Mouse (Mus musculus) neural tube, embryonic 15.5 days (tissue): ENCODE measurements around the gene Iqcf1. TPM values are rescaled to one million over a fixed set of nuclear protein-coding genes. Genes with fewer than 3 reads are reported as not detected.

Experiments
- ATAC-seq: fragments of 200-750 bp; cut with Nextera tagmentation; 2 replicates; pipeline ENCODE4 v1.8.0; 2017; ENCODE audit warnings: mild to moderate bottlenecking, moderate TSS enrichment, moderate library complexity; ENCODE audit not compliant: low FRiP score
- H3K27ac ChIP-seq: fragments of 300-500 bp; sonication (generic); replicated peaks from 2 replicates; pipeline ENCODE4 v1.5.1; 2015; ENCODE audit warnings: mild to moderate bottlenecking, inconsistent platforms
- H3K27me3 ChIP-seq: fragments of 300-500 bp; sonication (generic); replicated peaks from 2 replicates; pipeline ENCODE4 v1.6.1; 2015; ENCODE audit warnings: inconsistent platforms
- H3K36me3 ChIP-seq: fragments of 300-500 bp; sonication (generic); 2 replicates; pipeline ENCODE4 v1.6.1; 2015; ENCODE audit warnings: inconsistent platforms
- H3K4me1 ChIP-seq: fragments of 300-500 bp; sonication (generic); 2 replicates; pipeline ENCODE4 v1.6.1; 2015; ENCODE audit warnings: inconsistent platforms
- H3K4me2 ChIP-seq: fragments of 300-500 bp; sonication (generic); 2 replicates; pipeline ENCODE4 v1.6.1; 2015; ENCODE audit warnings: inconsistent platforms, mild to moderate bottlenecking, moderate library complexity
- H3K4me3 ChIP-seq: fragments of 300-500 bp; sonication (generic); replicated peaks from 2 replicates; pipeline ENCODE4 v1.5.1; 2015; ENCODE audit warnings: mild to moderate bottlenecking, inconsistent platforms
- H3K9ac ChIP-seq: fragments of 300-500 bp; sonication (generic); replicated peaks from 2 replicates; pipeline ENCODE4 v1.6.1; 2015; ENCODE audit warnings: mild to moderate bottlenecking, inconsistent platforms
- H3K9me3 ChIP-seq: fragments of 300-500 bp; sonication (generic); replicated peaks from 2 replicates; pipeline ENCODE4 v1.6.1; 2016; ENCODE audit warnings: inconsistent platforms
- WGBS: fragments of 180-500 bp; shearing (Covaris S2); methylation state at CpG from one replicate; pipeline ENCODE4 v1.1.7; 2015; ENCODE audit warnings: mixed read lengths; 5-methylcytosine and 5-hydroxymethylcytosine counted together
- polyA plus RNA-seq: library from polyadenylated mRNA; unstranded; fragments of >200 nt; fragmentation: Nextera tagmentation; extraction: Ambion mirVana; gene quantifications from 2 replicates; pipeline ENCODE4 v1.2.1, GENCODE M21; 2015

Gene Iqcf1
- polyA plus RNA-seq: not detected in 2 replicates

GRCm38 (mm10) chr9:106499667-106500066, at the start of gene Iqcf1:
Iqcf1 (plus strand) TSS chr9:106499967.
- H3K27ac ChIP-seq: no peak within 1 kb of the TSS
- 94% methylated on average over 6 of the region's 6 CpGs for WGBS
- H3K9me3 ChIP-seq: no peaks in the 10 kb centered on the region
- no peak within 1 kb of the TSS for H3K9ac ChIP-seq
- H3K36me3 ChIP-seq: no peaks in the 10 kb centered on the region
- ATAC-seq: no peak
- no peak within 1 kb of the TSS for H3K4me2 ChIP-seq
- H3K4me3 ChIP-seq: no peak within 1 kb of the TSS
- H3K27me3 ChIP-seq: no peaks in the 10 kb centered on the region
- H3K4me1 ChIP-seq: no peaks in the 10 kb centered on the region

GRCm38 (mm10) chr9:106450661-106451060, 49.1 kb upstream of the Iqcf1 start:
- Histone ChIP-seq H3K36me3 (no peaks in the 10 kb centered on the region), H3K9ac (no peak overlapping the region), H3K4me2 (no peak overlapping the region), H3K27ac (no peak overlapping the region), H3K4me3 (no peak overlapping the region), H3K27me3 (no peaks in the 10 kb centered on the region), H3K9me3 (no peaks in the 10 kb centered on the region), H3K4me1 (peaks cover 80% of the 10 kb centered on the region)
- ATAC-seq: no peak
- 19% methylated on average over 9 of the region's 9 CpGs for WGBS

DNA sequence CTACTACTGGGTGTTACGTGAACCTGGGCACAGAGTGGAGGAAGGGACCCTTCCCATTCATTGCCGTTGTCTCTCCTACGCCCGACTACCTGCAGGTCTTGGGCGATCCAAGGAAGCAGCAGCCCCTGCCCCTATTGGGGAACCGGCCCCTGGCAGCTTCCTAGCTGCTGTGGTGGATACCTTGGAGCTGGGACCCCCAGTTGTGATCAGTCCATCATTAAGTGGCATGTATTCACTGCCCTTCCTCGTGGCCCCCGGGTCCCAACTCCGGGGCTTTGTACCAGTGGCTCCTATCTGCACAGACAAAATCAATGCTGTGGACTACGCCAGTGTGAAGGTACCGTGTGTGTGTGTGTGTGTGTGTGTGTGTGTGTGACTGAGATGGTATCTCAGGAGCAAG, 48.5 kb upstream of the Iqcf1 start:
- no peaks in the 10 kb centered on the region for H3K9me3 ChIP-seq
- H3K36me3 ChIP-seq: no peaks in the 10 kb centered on the region
- 74% methylated on average over 11 of the region's 11 CpGs for WGBS
- no peak overlapping the region for H3K4me2 ChIP-seq
- no peak for ATAC-seq
- peaks cover 80% of the 10 kb centered on the region for H3K4me1 ChIP-seq
- H3K27me3 ChIP-seq: no peaks in the 10 kb centered on the region
- H3K9ac ChIP-seq: no peak overlapping the region
- no peak overlapping the region for H3K4me3 ChIP-seq
- H3K27ac ChIP-seq: no peak overlapping the region

DNA sequence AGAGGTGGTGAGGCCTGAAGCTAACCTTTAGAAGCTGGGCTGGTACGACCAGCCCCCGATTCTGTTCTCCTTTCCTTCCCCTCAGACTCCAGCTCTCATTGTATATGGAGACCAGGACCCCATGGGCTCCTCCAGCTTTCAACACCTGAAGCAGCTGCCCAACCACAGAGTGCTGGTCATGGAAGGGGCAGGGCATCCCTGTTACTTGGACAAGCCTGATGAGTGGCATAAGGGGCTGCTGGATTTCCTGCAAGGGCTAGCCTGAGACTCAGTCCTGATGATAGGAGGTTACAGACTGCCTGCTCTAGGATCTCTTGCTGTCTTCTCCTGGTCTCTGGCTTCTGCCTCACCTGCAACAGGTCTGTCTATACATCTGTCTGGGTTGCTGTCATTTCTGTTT, 47.9 kb upstream of the Iqcf1 start:
- H3K27ac ChIP-seq: no peak overlapping the region; the same call in 1 of the 2 replicates
- H3K4me2 ChIP-seq: no peak overlapping the region
- 63% methylated on average over 2 of the region's 2 CpGs for WGBS

GRCm38 (mm10) chr9:106452351-106452750, 47.4 kb upstream of the Iqcf1 start:
- peak overlapping the region; percentile 64; the same call in 1 of the 2 replicates for H3K4me3 ChIP-seq
- ATAC-seq: no peak
- peaks cover 81% of the 10 kb centered on the region for H3K4me1 ChIP-seq

More for the DNA sequence above, 47.9 kb upstream of the Iqcf1 start:
- H3K4me1 ChIP-seq: peaks cover 80% of the 10 kb centered on the region
- H3K4me3 ChIP-seq: no peak overlapping the region
- H3K9me3 ChIP-seq: no peaks in the 10 kb centered on the region
- no peak for ATAC-seq
- H3K27me3 ChIP-seq: no peaks in the 10 kb centered on the region
- H3K36me3 ChIP-seq: no peaks in the 10 kb centered on the region
- no peak overlapping the region for H3K9ac ChIP-seq

DNA sequence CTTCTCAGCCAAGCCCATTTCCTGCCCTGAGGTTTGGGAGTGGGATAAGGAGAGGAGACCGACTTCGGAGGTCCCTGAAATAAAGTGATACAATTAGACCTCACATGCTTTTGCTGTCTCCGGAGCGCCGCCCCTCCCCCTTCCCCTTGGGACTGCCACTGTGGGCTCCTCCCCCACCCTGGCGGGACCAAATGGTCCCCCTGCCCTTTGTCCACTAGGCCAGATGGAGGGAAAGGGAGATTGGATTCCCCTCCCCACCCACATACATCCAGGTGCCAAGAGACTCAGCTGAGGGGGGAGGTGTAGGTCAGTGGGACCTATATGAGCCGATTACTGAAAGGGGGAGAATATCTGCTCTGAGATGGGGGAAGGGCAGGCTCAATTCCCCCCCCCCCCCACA, 46.9 kb upstream of the Iqcf1 start:
- Histone ChIP-seq H3K4me3 (peak overlapping the region; percentile 64), H3K4me1 (peaks cover 81% of the 10 kb centered on the region), H3K4me2 (peak overlapping the region; percentile 87), H3K27me3 (no peaks in the 10 kb centered on the region), H3K9me3 (no peaks in the 10 kb centered on the region), H3K9ac (peak overlapping the region; percentile 73), H3K27ac (peak overlapping the region; percentile 90), H3K36me3 (no peaks in the 10 kb centered on the region)
- 0 out of 2 replicates have a peak, but pooled peaks have one; percentile 2 for ATAC-seq
- 0% methylated on average over 7 of the region's 7 CpGs for WGBS

More at GRCm38 (mm10) chr9:106452351-106452750, 47.4 kb upstream of the Iqcf1 start:
- Histone ChIP-seq H3K9me3 (no peaks in the 10 kb centered on the region), H3K27ac (peak overlapping the region; percentile 90), H3K4me2 (peak overlapping the region; percentile 87), H3K36me3 (no peaks in the 10 kb centered on the region), H3K9ac (no peak overlapping the region), H3K27me3 (no peaks in the 10 kb centered on the region)
- WGBS: 23% methylated on average over 6 of the region's 6 CpGs

GRCm38 (mm10) chr9:106453271-106454070, 46.3 kb upstream of the Iqcf1 start, which contains the start of gene Pcbp4:
Pcbp4 (plus strand) TSS chr9:106453291.
- Histone ChIP-seq H3K27ac (peak within 1 kb of the TSS; percentile 90), H3K4me3 (peak within 1 kb of the TSS; percentile 64), H3K4me2 (peak within 1 kb of the TSS; percentile 87), H3K36me3 (no peaks in the 10 kb centered on the region), H3K4me1 (peaks cover 81% of the 10 kb centered on the region), H3K27me3 (no peaks in the 10 kb centered on the region), H3K9ac (peak within 1 kb of the TSS; percentile 73), H3K9me3 (no peaks in the 10 kb centered on the region)
- ATAC-seq: peak; percentile 64
- WGBS: 0% methylated on average over 44 of the region's 74 CpGs

DNA sequence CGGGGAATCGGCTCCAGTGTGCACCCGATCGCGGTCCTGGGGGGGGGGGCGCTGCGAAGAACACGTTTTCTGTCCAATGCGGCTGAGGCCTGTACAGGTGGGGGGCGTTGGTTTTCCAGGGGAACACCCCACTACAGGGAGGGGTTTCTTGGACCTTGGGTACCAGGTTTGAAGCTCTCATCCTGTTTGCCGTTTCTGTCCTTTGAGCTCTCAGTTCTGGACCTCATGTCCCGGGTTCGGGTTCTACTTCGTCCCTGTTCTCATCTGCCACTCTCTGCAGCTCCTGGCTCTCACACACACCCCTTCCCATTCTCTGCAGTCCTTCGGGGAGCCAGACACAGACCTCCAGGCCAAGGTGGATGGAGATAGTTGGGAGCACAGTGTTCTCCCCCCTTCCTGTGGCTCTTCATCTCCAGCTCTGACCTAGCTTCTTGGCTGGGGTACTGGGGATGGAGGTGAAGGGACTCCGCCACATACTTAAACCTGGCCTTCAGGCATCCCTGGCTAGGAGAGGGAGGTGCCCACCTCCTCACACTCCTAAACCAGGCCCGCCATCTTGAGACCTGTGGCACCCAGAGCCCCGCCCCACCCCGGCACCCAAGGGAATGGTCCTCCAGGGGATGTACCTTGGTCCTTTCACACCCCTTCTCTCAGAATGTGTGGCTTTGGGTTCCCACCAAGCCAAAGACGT, 45.6 kb upstream of the Iqcf1 start:
- H3K9ac ChIP-seq: peak overlapping the region; percentile 73
- WGBS: 1% methylated on average over 19 of the region's 20 CpGs
- H3K4me3 ChIP-seq: peak overlapping the region; percentile 64
- ATAC-seq: peak; percentile 35
- peaks cover 81% of the 10 kb centered on the region for H3K4me1 ChIP-seq
- peak overlapping the region; percentile 90 for H3K27ac ChIP-seq
- H3K9me3 ChIP-seq: no peaks in the 10 kb centered on the region
- no peaks in the 10 kb centered on the region for H3K36me3 ChIP-seq
- peak overlapping the region; percentile 87 for H3K4me2 ChIP-seq
- no peaks in the 10 kb centered on the region for H3K27me3 ChIP-seq

DNA sequence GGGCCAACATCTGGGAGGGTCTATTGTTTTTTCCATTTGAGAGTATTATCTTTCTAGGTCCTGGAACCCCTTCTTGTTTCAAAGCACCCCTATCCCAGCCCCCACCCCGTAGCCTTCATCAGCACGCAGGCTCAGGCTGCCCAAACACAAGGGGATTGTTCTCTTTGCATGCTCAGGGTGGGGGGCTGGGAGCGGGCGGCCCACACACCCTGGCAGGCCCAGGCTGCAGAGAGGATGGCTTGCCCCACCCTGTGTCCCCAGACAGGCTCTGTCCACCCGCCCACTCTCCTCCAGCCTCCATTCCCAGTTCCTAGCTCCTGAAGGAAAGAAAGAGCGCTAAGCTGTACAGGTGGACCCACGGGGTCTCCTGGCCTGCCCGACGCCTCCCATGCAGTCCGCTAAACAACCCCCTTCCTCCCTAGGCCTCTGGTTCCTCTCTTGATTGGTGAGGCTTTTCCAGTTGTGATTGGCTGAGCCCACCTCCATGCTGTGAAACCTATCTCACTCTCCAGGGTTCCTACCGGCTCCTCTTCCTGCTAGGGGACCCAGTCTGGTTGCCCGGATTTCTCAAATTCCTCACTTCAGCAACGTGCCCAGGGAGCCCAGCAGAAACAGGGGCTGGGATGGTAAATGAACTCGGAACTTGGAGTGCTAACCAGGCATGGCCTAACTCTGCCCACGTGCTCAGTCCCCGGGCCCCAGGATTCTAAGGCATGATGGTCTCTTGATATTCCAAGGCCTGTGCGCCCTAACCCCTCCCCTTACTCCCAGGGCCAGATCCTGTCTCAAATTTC, 44.7 kb upstream of the Iqcf1 start:
- peak overlapping the region; percentile 64 for H3K4me3 ChIP-seq
- peak; percentile 63 for ATAC-seq
- peak overlapping the region; percentile 73 for H3K9ac ChIP-seq
- peak overlapping the region; percentile 90 for H3K27ac ChIP-seq
- H3K4me2 ChIP-seq: peak overlapping the region; percentile 87
- H3K4me1 ChIP-seq: peaks cover 77% of the 10 kb centered on the region
- peaks cover under 1% of the 10 kb centered on the region; the same call in 1 of the 2 replicates for H3K36me3 ChIP-seq
- H3K27me3 ChIP-seq: no peaks in the 10 kb centered on the region
- WGBS: 6% methylated on average over 17 of the region's 17 CpGs
- no peaks in the 10 kb centered on the region for H3K9me3 ChIP-seq

- Histone ChIP-seq H3K4me2 (peak overlapping the region; percentile 87), H3K9ac (peak overlapping the region; percentile 73), H3K4me3 (peak overlapping the region; percentile 64), H3K4me1 (peaks cover 67% of the 10 kb centered on the region), H3K27ac (peak overlapping the region; percentile 90), H3K27me3 (no peaks in the 10 kb centered on the region), H3K9me3 (no peaks in the 10 kb centered on the region), H3K36me3 (peaks cover 12% of the 10 kb centered on the region)
- ATAC-seq: no peak
- WGBS: 30% methylated on average over 15 of the region's 15 CpGs
These were observed 43.2 kb upstream of the Iqcf1 start for GRCm38 (mm10) chr9:106456325-106457162.
